Mouse (Mus musculus): ENCODE data around the gene Gm49354.

The Gm49354 gene

GRCm38 (mm10) chr13:59782145-59782544 is at the start of gene Gm49354:
Gm49354 (minus strand) TSS chr13:59782245.
- in situ Hi-C loops (cut with MboI, MseI) = no loop called here

DNA sequence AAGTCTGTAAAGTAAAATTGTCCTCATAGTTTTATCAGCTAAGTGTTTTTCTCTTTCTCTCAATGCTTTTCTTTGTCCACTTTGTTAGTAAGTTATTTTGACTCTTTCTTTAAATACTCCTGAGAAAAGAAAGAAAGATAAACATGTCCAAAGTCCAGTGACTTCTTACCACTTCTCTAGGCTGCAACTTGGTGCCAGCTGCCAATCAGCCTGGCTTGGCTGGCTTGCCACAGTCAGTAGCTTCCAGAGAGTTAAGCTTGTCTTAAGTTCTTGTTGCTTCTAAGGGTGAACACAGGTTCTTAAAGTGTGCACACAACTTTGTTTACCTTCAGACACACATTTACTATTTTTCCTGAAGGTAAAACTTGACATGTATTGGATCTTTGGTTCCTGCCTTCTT is 43.9 kb upstream of the Gm49354 start:
- in situ Hi-C loops (cut with MboI, MseI) = loop anchor here (25.0 kb wide), 1 partner anchor 911 kb away; no protein-coding TSS in a partner anchor

GRCm38 (mm10) chr13:59822507-59823462 is 40.7 kb upstream of the Gm49354 start, which contains the start of gene Tut7:
Tut7 (minus strand) TSS chr13:59823147.
- in situ Hi-C loops (cut with MboI, MseI) = no loop called here

- in situ Hi-C loops (cut with MboI, MseI) = no loop called here
Measured at GRCm38 (mm10) chr13:59820836-59821235, 38.8 kb upstream of the Gm49354 start.

DNA sequence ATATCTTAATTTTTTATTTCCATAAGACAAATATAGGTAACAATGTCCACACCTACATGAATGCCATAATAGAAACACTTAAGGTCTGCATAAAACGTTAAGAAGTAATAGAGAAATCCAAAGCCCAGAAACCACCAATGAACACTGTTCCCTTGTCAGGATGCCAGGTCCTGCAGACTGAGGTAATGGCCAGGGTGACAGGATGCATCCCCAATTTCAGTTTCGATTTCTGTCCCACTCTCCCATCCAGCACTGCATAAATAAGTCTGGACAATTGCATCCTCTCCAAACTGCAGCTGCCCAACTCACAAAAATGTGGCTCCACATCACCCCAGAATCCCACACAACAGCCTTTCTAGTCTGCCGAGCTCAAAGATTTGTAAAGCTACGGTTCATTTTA is 38.1 kb upstream of the Gm49354 start:
- in situ Hi-C loops (cut with MboI, MseI) = no loop called here

DNA sequence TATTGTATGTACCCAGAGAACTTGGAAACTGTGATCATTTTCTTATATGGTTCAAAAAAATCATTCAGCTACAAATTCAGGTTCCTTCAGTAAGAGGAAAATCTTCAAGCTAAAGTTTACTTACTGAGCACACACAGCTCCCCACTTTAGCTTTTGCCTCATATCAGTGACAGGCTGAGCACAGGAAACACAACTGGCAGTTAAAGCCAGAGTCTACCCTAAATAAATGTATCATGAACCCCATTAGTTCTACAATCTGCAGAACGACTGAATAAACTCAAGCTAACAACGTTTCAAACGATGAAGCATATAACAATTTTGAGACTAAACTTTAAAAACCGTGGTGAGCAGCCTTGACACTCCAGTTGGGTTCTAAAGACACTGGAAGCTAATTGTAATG is 35.3 kb upstream of the Gm49354 start:
- in situ Hi-C loops (cut with MboI, MseI) = loop anchor here (5.0 kb wide), 1 partner anchor 40 kb away; no protein-coding TSS in a partner anchor

DNA sequence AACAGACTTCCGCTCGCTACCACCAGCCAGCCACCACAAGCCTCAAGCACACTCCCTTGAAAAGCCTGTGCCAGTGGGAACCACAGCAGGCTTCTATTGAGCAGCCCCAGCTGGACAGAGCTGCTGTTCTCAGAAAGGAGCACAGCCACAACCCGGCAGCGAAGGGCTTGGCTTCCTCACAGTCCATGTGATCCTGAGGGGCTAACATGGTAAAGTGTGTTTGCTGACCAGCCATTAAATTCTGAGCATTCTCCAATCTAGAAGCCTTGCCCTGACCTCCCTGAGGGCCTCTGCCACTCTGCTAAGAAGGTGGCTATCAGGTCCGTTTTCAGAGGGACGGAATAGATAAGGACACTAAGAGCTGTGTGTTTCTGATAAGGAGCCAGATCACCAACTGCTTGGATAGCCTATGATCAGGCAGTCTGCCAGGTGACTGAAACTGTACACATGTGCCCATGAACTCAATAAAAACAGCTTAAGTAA is 32.1 kb upstream of the Gm49354 start:
- in situ Hi-C loops (cut with MboI, MseI) = no loop called here

- in situ Hi-C loops (cut with MboI, MseI) = no loop called here
Measured at GRCm38 (mm10) chr13:59811581-59811980, 29.5 kb upstream of the Gm49354 start.

- in situ Hi-C loops (cut with MboI, MseI) = no loop called here
Measured at GRCm38 (mm10) chr13:59801000-59801399, 19.0 kb upstream of the Gm49354 start.

- in situ Hi-C loops (cut with MboI, MseI) = no loop called here
Measured at GRCm38 (mm10) chr13:59800077-59800476, 18.0 kb upstream of the Gm49354 start.

DNA sequence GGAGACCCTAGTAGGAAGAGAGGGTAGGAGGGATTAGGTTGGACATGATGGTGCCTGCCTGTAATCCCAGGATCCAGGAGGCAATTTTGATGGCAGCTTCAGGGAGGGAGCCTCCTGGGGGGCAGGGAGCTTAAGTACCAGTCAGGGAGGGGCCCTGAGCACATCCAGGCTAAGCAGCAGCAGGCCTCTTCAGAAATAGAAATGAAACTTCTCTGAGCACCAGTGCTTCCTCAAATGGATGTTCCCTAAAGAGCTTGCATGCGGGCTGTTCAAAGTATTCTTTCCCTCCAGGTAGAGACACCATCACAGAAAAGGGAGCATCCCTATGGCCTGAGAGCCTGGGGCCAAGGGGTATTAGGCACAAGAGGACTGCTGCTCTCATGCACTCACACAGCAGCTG is 16.3 kb upstream of the Gm49354 start:
- in situ Hi-C loops (cut with MboI, MseI) = no loop called here

DNA sequence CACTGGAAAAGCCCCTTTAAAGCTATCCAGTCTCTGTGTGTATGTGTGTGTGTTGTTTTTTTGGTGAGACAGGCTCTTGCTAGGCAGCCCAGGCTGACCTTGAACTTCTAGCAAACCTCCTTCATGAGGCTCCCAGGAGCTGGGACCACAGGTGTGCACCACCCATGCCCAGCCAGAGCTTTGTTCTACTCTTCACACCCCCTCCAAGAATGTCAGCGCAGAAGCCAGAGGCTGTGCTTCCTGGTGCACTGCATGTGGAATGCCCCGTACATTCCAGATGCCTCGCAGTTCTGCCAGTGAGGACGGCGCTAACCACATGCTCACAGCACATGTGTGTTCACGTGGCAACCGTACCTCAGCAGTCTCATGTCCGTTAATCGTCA is 14.4 kb upstream of the Gm49354 start:
- in situ Hi-C loops (cut with MboI, MseI) = no loop called here

DNA sequence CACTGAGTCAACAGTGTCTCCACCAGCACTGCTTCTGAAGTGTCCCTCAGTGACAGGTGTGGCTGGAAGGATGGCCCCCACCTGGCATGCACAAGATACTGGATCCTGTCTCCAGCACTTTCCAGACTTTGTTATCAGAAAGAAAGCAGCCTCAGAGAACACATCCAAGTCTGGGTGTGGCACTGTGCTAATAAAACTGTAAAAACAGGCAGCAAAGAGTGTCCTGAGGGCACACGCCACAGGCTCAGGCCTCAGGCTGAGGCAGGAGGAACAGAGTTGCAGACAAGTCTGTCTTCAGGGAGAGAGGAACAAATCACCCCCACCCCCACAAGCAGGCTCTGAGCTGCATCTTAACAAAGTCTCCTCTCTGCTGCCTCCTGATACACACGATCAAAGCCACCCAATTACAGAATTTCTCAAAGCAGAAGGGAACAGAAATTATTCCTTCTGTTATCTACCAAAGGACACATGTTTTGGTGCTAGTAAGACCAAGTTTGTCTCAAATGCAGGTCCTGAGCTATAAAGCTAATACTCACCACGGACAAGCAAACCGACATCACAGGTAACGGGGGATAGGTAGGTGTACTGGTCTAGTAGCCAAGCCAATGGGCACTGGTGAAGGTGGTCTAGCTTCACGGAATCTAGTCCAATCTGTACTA is 13.9 kb upstream of the Gm49354 start:
- in situ Hi-C loops (cut with MboI, MseI) = no loop called here

DNA sequence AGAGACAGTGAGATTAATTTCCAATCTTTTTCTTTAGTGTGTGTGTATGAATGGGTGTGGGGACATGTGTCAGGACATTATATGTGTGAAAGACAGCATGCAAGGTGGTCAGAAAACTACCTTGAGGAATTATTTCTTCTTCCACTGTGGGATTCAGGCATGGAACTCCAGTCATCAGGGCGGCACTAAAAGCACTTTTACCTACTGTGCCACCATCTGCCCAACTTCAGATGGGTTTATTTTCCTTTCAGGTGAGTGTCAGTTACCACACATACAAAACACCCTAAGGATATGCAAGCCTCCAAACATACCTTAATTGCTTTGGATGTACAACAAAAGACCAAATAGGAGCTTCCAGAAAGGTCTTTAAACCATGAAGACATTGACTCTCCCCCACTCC is 12.7 kb upstream of the Gm49354 start:
- in situ Hi-C loops (cut with MboI, MseI) = no loop called here

DNA sequence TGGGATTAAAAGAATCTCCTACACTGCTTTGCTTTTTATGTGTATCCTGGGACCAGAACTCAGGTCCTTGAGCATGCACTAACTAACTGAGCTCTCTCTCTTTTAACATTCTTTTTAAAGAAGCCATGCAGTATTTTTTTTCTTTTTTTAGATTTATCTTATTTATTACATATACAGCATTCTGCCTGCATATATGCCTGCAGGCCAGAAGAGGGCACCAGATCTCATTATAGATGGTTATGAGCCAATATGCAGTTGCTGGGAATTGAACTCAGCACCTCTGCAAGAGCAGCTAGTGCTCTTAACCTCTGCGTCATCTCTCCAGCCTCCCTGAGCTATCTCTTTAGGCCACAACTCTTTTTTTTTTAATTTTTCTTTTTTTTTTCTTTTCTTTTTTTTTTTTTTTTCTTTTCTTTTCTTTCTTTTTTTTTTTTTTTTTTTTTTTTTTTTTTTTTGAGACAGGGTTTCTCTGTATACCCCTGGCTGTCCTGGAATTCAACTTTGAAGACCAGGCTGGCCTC is 2.2 kb downstream of the Gm49354 start:
- in situ Hi-C loops (cut with MboI, MseI) = loop anchor here (5.0 kb wide), 1 partner anchor 37 kb away; no protein-coding TSS in a partner anchor

DNA sequence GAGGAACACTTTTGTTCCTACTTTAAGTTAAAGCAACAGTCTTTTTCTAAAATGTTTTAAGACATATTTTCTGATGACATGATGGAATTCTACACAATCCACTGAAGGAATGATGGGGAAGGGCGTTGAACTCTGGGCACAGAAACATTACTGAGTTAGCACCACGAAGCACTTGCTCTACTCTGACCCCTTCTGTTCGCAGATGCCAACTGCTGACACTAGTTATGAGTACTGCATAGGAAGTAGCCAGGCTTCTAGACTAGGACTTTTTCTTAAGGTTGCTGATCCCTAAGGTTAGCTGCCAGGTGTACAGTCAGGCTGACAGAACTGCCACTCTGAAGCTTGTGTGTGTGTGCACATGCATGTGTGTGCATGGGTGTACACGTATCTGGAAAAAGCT is 2.8 kb downstream of the Gm49354 start:
- in situ Hi-C loops (cut with MboI, MseI) = loop anchor here (5.0 kb wide), 1 partner anchor 38 kb away; no protein-coding TSS in a partner anchor

GRCm38 (mm10) chr13:59775168-59775567 is 6.9 kb downstream of the Gm49354 start:
- in situ Hi-C loops (cut with MboI, MseI) = loop anchor here (5.0 kb wide), 1 partner anchor 42 kb away; no protein-coding TSS in a partner anchor

- in situ Hi-C loops (cut with MboI, MseI) = no loop called here
Measured at GRCm38 (mm10) chr13:59771257-59771656, 10.8 kb downstream of the Gm49354 start.

- in situ Hi-C loops (cut with MboI, MseI) = no loop called here
Measured at GRCm38 (mm10) chr13:59770847-59771246, 11.2 kb downstream of the Gm49354 start.

GRCm38 (mm10) chr13:59770164-59770562 is 11.9 kb downstream of the Gm49354 start:
- in situ Hi-C loops (cut with MboI, MseI) = no loop called here

DNA sequence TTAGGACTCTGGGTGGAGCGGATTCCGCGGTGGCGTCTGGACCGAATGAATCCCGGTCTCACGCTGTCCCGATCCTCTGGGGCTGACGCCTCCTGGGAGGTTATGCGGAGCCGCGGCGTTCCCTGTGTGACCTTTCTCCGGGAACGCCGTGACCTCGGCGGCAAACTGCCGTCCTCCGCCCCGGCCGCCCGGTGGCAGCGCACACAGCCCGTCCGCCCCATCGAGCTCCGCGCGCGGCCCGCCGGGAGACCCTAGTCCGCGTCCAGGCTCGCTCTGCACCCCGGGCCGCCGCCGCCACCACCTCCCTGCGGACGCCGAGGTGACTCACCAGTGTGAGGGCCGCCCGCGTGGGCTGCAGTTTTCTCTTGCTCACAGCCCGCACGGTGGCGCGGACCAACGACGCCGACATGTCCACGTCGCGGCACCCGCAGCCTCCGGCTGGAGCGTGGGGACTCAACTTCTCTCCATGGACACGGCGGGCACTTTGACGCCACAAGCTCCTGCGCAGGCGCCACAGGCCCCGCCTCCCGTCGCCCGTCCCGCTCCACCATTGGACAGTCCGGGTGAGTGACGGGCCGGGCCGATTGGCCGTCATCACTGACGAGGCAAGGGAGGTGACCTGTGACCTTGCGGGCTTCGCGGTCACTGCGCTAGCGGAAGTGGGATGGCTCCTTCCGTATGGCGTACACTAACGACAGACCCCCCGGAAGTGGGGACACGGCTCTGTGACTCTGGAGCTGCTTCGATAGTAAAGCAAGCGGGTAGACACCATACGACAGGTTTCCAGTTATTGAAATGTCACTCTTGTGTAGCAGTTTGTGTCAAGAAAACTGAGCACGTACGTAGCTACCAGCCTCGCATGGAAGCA is 12.5 kb downstream of the Gm49354 start, which contains the start of gene Isca1:
Gene Isca1 (minus strand): TSS at position 515 of the 868 bp plus-strand sequence.
- in situ Hi-C loops (cut with MboI, MseI) = no loop called here
